8 mouse cellular contexts compared by ENCODE assay signal in the genomic region with DNA sequence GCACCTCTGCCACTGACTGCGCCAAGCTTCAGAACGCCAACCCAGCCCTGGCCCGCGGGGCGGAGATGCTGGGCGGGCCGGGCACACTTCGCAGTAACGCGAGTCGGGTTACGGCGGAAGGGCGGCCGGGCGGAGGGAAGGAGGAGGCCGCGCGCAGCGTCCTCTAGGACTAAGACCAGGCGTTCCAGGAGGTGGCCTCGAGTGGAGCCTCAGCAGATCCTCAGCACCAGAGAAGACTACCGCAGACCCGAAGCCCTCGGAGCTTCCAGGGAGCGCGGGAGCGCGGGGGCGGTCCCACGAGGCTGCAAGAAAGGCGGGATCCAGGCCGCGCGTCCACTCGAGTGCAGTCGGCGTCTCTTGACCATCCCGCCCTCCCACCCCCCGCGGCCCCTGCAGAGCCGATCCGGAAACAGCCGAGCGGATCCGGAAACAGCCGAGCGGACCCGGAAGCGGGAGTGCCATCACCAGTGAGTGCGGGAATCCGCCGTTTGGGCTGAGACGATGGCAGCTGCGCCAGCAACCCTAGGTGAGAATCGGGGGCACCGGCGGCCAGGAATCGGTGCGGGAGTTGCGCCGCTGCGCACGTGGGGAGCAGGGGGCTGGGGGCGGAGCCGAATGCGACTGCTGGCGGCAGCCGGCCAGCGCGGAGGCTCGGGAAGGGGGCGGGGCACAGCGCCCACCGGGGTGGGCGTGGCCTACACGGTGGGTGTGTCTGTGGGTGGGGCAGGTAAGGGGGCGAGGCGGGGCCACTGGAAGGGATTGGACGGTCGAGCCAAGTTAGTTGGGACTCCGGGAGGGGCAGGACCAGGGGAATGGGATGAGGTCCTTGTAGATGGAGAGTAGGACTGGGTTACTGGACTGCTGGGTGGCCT. TPM values are rescaled to one million over a fixed set of nuclear protein-coding genes. Genes with fewer than 3 reads are reported as not detected.
A peak's percentile ranks its signal among the peaks of the same experiment; 100 is the strongest.
DNase-seq lines count a peak whose midpoint lies in the region; ATAC-seq lines count a peak whose summit lies in the region.

A gene (plus strand): TSS at position 129 of the 872 bp plus-strand sequence.

- peak within 1 kb of the TSS; percentile 70 for H3K4me2 ChIP-seq in hindbrain, embryonic 13.5 days

- ATAC-seq in hindbrain, embryonic 13.5 days (ENCODE audit: low FRiP score) = peak; percentile 96

- no peaks in the 10 kb centered on the region for H3K27me3 ChIP-seq in hindbrain, embryonic 13.5 days

- peaks cover 21% of the 10 kb centered on the region for H3K4me1 ChIP-seq in hindbrain, embryonic 13.5 days (replicated peaks)

- H3K9me3 ChIP-seq in hindbrain, embryonic 13.5 days = peaks cover 3% of the 10 kb centered on the region; the same call in 1 of the 2 replicates

- under 1% methylated on average over 82 of the region's 82 CpGs for WGBS in hindbrain, embryonic 13.5 days

- H3K4me3 ChIP-seq in hindbrain, embryonic 13.5 days = peak within 1 kb of the TSS; percentile 61

- peaks cover 15% of the 10 kb centered on the region for H3K36me3 ChIP-seq in hindbrain, embryonic 13.5 days

- H3K9ac ChIP-seq in hindbrain, embryonic 13.5 days = peak within 1 kb of the TSS; percentile 81

- H3K27ac ChIP-seq in hindbrain, embryonic 13.5 days = peak within 1 kb of the TSS; percentile 89

- peak; percentile 94 for DNase-seq in NIH3T3 (ENCODE audit: low read depth)
- peak; percentile 99 to 100 for DNase-seq in cerebellum, postnatal 10 days
- DNase-seq in frontal cortex, postnatal 14 days (ENCODE audit: low spot score in 2 of 2) = peak; percentile 84 to 88
- peak; percentile 96 to 99 for DNase-seq in layer of hippocampus, postnatal 25 days (ENCODE audit: extremely low spot score in 1 of 2, low spot score in 1 of 2)
- DNase-seq in lung, postnatal 25 days (ENCODE audit: low spot score) = peak; percentile 95
- DNase-seq in retina, embryonic 14.5 days (ENCODE audit: low spot score) = peak; percentile 95
- DNase-seq in thymus, postnatal 4 days = peak; percentile 98

RNA-seq across cellular contexts. Expression of the gene that starts here (rescaled TPM):
- polyA plus RNA-seq in hindbrain, embryonic 13.5 days (2015; fragmentation: Nextera tagmentation; extraction: Ambion mirVana) = 24.3 and 26.8 TPM in 2 replicates
- total RNA-seq in layer of hippocampus, postnatal 25 days (2021) = 10 to 100 TPM in 1 of 2 experiments, 1 to 10 TPM in 1; 9.8 to 13.5 TPM

Comparison
In these comparisons a context has a peak if more than half of its experiments do, and no peak if none do; other contexts are left out.
1. Peak in every context shown above with its lines: DNase-seq, ATAC-seq, H3K4me3 ChIP-seq and H3K27ac ChIP-seq.